Mouse (Mus musculus) liver, embryonic 14.5 days (tissue): ENCODE data around the gene Colec11. TPM values are rescaled to one million over a fixed set of nuclear protein-coding genes. Genes with fewer than 3 reads are reported as not detected.

Experiments
- ATAC-seq: fragments of 200-750 bp; cut with Nextera tagmentation; 2 replicates; pipeline ENCODE4 v1.8.0; 2017; ENCODE audit warnings: moderate number of reproducible peaks, mild to moderate bottlenecking, moderate library complexity; ENCODE audit not compliant: insufficient read depth
- DNase-seq, 3 experiments: peaks; one replicate each; pipeline ENCODE4 v3.0.0-alpha.2; 2012 to 2013; ENCODE audit warnings: low read depth in 3 of 3, low spot score in 3 of 3
- H3K27ac ChIP-seq: fragments of 300-500 bp; sonication (generic); 2 replicates; pipeline ENCODE4 v1.5.1; 2014; ENCODE audit warnings: moderate library complexity, mild to moderate bottlenecking, control low read depth, inconsistent platforms
- H3K27me3 ChIP-seq: fragments of 300-500 bp; sonication (generic); 2 replicates; pipeline ENCODE4 v1.6.1; 2014; ENCODE audit warnings: mild to moderate bottlenecking, low read length, moderate library complexity; ENCODE audit not compliant: control insufficient read depth, insufficient read depth
- H3K36me3 ChIP-seq: fragments of 300-500 bp; sonication (generic); replicated peaks from 2 replicates; pipeline ENCODE4 v1.6.1; 2014; ENCODE audit warnings: low read depth; ENCODE audit not compliant: control insufficient read depth, insufficient read depth
- H3K4me1 ChIP-seq, 2 experiments: fragments of 200-500 bp in 1 of 2; fragments of 300-500 bp in 1 of 2; sonication (generic) in 1 of 2; replicated peaks; 2 replicates each; pipeline ENCODE4 v1.6.1; 2012 to 2014; ENCODE audit warnings: antibody characterized with exemption in 1 of 2, inconsistent platforms in 1 of 2, low read length in 1 of 2; ENCODE audit not compliant: control insufficient read depth in 2 of 2, insufficient read depth in 2 of 2
- H3K4me2 ChIP-seq: fragments of 300-500 bp; sonication (generic); 2 replicates; pipeline ENCODE4 v1.6.1; 2014; ENCODE audit warnings: low read depth, mild to moderate bottlenecking, control low read depth, moderate library complexity
- H3K4me3 ChIP-seq, 2 experiments: fragments of 200-500 bp in 1 of 2; fragments of 300-500 bp in 1 of 2; sonication (generic) in 1 of 2; 2 replicates each; pipeline ENCODE4 v1.5.1; 2012 to 2014; ENCODE audit warnings: low read depth in 2 of 2, low read length in 2 of 2, mild to moderate bottlenecking in 2 of 2, control low read depth in 1 of 2, inconsistent platforms in 1 of 2, moderate library complexity in 1 of 2; ENCODE audit not compliant: insufficient read depth in 1 of 2
- H3K9ac ChIP-seq: fragments of 300-500 bp; sonication (generic); replicated peaks from 2 replicates; pipeline ENCODE4 v1.6.1; 2014; ENCODE audit warnings: mild to moderate bottlenecking, control low read depth, moderate library complexity
- H3K9me3 ChIP-seq: fragments of 300-500 bp; sonication (generic); 2 replicates; pipeline ENCODE4 v1.6.1; 2016; ENCODE audit warnings: low read length, mixed read lengths; ENCODE audit not compliant: control insufficient read depth
- CTCF ChIP-seq: IDR thresholded peaks from 2 replicates; pipeline ENCODE4 v1.5.1; 2016; ENCODE audit warnings: antibody characterized with exemption, low read depth, control low read depth
- EP300 ChIP-seq: IDR thresholded peaks from 2 replicates; pipeline ENCODE4 v1.6.1; 2016; ENCODE audit warnings: antibody characterized with exemption, low read depth
- WGBS: fragments of 180-500 bp; shearing (Covaris S2); extraction: QIAGEN DNeasy Blood & Tissue Kit; methylation state at CpG from one replicate; pipeline ENCODE4 v1.1.7; 2014; ENCODE audit not compliant: insufficient replicate concordance; 5-methylcytosine and 5-hydroxymethylcytosine counted together
- polyA plus RNA-seq, 2 experiments: library from polyadenylated mRNA; depleted of rRNA in 1 of 2; stranded (reverse) in 1 of 2; unstranded in 1 of 2; fragments of >200 nt; fragmentation: Nextera tagmentation in 1 of 2; extraction: Ambion mirVana in 1 of 2; gene quantifications; 2 replicates each; pipeline versions ENCODE4 v1.2.1 to v1.2.3; 2012 to 2014

The Colec11 gene
- polyA plus RNA-seq, 2 experiments, result 8.7 to 12.8 TPM

DNA sequence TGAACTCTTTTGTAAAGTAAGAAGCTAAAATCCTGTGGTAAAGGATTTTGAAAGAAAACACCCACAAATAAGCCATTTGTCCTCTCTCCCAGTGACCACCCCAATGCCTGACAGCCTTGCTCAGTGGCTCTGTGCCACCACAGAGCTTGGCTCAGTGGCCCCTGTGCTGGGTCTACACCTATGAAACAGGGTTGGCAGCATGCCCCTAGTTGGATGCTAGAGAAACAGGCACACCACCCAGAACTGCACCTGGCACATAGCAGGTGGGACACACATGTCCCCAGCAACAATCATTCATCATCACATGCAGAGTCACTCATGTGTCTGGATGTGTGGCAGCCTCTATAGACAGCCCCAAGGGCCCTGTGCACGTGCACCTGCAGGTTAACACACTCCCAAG is 19.7 kb downstream of the Colec11 start:
- ATAC-seq (no peak), DNase-seq (no peak)
- Histone ChIP-seq H3K4me2 (no peak overlapping the region), H3K9ac (no peak overlapping the region), H3K36me3 (no peaks in the 10 kb centered on the region), H3K9me3 (no peaks in the 10 kb centered on the region), H3K27me3 (no peaks in the 10 kb centered on the region), H3K4me3 (no peak overlapping the region), H3K27ac (no peak overlapping the region), H3K4me1 (no peaks in the 10 kb centered on the region)
- TF ChIP-seq EP300, result no peak
- TF ChIP-seq CTCF, result no peak
- WGBS, result 57% methylated on average over 1 of the region's 1 CpGs

DNA sequence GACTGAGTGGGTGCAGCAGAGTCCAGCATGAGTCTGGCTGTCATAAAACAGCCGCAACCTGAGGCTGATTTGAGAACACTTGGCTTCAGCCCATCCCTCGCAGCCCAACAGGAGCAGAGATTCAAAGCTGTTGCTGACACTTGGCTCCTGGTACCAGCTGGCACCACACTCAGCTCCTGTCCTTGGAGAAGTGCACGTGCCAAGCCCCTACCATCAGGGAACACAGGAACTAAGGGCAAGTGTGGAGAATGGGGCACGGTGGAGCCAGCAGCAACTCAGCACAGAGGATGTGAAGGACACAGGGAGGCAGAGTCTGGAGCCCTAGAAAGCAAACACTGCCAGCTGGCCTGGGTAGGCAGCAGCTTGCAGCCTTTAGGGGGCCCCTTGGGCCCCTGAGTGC is 20.9 kb downstream of the Colec11 start:
- Histone ChIP-seq H3K9me3 (no peaks in the 10 kb centered on the region), H3K4me1 (no peaks in the 10 kb centered on the region), H3K4me2 (no peak overlapping the region), H3K36me3 (no peaks in the 10 kb centered on the region), H3K27ac (no peak overlapping the region), H3K4me3 (no peak overlapping the region), H3K27me3 (no peaks in the 10 kb centered on the region), H3K9ac (no peak overlapping the region)
- ATAC-seq (no peak), DNase-seq (no peak)
- 22% methylated on average over 4 of the region's 4 CpGs for WGBS
- TF ChIP-seq CTCF (no peak), EP300 (no peak)

DNA sequence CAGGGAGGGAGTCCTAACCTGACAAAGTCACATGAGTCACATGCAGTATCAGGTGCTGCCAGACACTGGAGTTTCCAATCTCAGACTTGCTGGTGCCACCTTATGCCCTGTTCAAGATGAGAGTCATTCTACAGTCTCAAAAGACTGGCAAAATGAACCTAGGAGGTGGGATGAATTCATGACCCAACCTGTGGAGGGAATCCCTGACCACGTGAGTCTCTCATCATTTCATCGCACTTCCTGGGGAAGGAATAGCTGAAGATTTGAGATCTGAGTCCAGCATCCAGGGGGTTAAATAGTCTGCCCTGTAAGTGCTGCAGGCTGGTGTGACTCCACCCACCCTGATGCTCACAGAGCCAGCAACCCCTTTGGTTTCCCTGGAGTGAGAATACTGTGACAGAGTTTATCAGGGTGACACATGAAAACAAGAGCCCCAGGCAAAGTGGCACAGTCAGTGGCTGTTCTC is 24.6 kb downstream of the Colec11 start:
- Histone ChIP-seq H3K4me3 (no peak overlapping the region), H3K36me3 (no peaks in the 10 kb centered on the region), H3K9ac (no peak overlapping the region), H3K4me1 (no peaks in the 10 kb centered on the region), H3K9me3 (no peaks in the 10 kb centered on the region), H3K4me2 (no peak overlapping the region), H3K27ac (no peak overlapping the region), H3K27me3 (no peaks in the 10 kb centered on the region)
- DNase-seq (no peak), ATAC-seq (no peak)
- no peak for TF ChIP-seq CTCF
- no peak for TF ChIP-seq EP300
- WGBS, result 35% methylated on average over 2 of the region's 2 CpGs

DNA sequence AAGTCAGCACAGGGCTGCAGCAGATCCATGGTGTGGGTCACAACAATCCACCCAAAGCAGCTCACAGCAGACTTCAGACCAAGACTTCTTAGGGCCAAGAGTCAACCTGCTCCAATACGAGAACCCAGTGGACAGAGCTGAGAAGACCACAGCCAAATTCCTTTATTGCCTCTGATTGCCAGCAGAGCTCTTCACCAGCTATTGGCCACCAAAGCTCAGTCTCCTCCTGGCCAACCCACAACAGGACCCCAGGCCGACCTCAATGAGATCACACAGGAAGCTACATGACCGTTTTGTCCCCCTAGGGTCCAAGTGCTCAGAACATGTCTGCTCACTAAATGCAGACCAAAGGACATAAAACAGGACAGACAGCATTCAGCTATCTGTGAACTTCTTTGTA is 25.1 kb downstream of the Colec11 start:
- Histone ChIP-seq H3K4me3 (no peak overlapping the region), H3K27ac (no peak overlapping the region), H3K4me2 (no peak overlapping the region), H3K9ac (no peak overlapping the region), H3K9me3 (no peaks in the 10 kb centered on the region), H3K36me3 (no peaks in the 10 kb centered on the region), H3K27me3 (no peaks in the 10 kb centered on the region), H3K4me1 (no peaks in the 10 kb centered on the region)
- no peak for TF ChIP-seq CTCF
- no peak for TF ChIP-seq EP300
- ATAC-seq (no peak), DNase-seq (no peak)
- WGBS, result 32% methylated on average over 3 of the region's 3 CpGs

DNA sequence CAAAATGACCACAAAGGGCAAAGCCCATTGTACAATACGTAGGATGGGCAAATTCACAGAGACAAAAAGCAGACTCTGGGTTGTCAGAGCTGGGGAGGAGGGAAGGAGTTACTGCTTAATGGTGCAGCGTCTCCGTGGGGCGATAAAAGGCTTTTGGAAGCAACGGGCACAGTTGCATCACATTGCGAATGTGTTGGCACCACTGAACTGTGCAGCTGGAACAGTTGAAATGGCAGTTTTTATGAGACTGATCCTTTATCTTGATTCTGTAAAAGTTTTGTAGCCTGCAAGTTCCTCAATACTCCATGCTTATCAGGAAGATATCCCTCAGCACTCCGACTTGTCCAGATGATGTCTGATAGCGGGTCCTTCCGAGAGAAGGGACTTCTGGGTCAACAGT is 25.5 kb downstream of the Colec11 start:
- Histone ChIP-seq H3K4me1 (no peaks in the 10 kb centered on the region), H3K9me3 (no peaks in the 10 kb centered on the region), H3K27ac (no peak overlapping the region), H3K4me2 (no peak overlapping the region), H3K36me3 (no peaks in the 10 kb centered on the region), H3K9ac (no peak overlapping the region), H3K4me3 (no peak overlapping the region), H3K27me3 (no peaks in the 10 kb centered on the region)
- ATAC-seq (no peak), DNase-seq (no peak)
- WGBS, result 59% methylated on average over 9 of the region's 9 CpGs
- TF ChIP-seq CTCF, result no peak
- no peak for TF ChIP-seq EP300
